Mouse (Mus musculus): ENCODE data around the gene Gdpd5.

- TF ChIP-seq CTCF (IDR thresholded peaks at IDR 0.05; ENCODE audit: borderline replicate concordance, control insufficient read depth, extremely low read depth, insufficient read depth, low read length, poor library complexity) (no peak), POLR2A (IDR thresholded peaks at IDR 0.05; ENCODE audit: control insufficient read depth, extremely low read depth, insufficient read depth, low read length, poor library complexity) (no peak)
Measured at GRCm38 (mm10) chr7:99343577-99343976, 37.6 kb upstream of the Gdpd5 start.
